Mouse (Mus musculus): ENCODE results near the gene Olfr1390. TPM values are rescaled to one million over a fixed set of nuclear protein-coding genes. Genes with fewer than 3 reads are reported as not detected.

The Olfr1390 gene
- polyA plus RNA-seq (2014; fragmentation: Illumina TruSeq; extraction: RNeasy Lipid Tissue Mini Kit (QIAGEN cat#74804); ENCODE audit: low replicate concordance), result not detected

GRCm38 (mm10) chr11:49334888-49335287 lies at the start of gene Olfr1390:
Olfr1390 (plus strand) TSS chr11:49335188.

GRCm38 (mm10) chr11:49304441-49304840 lies 30.5 kb upstream of the Olfr1390 start, which contains the start of gene Olfr10:
Olfr10 (plus strand) TSS chr11:49304741.

GRCm38 (mm10) chr11:49322442-49322841 lies 12.5 kb upstream of the Olfr1390 start, which contains the start of gene Olfr1391:
Olfr1391 (plus strand) TSS chr11:49322742.

Other genes starting within 250 kb of the Olfr1390 start
- not detected for gene Olfr1396, start 220.3 kb upstream of the Olfr1390 start, polyA plus RNA-seq (2014; fragmentation: Illumina TruSeq; extraction: RNeasy Lipid Tissue Mini Kit (QIAGEN cat#74804); ENCODE audit: low replicate concordance)
- gene Olfr1395, start 192.9 kb upstream of the Olfr1390 start, polyA plus RNA-seq (2014; fragmentation: Illumina TruSeq; extraction: RNeasy Lipid Tissue Mini Kit (QIAGEN cat#74804); ENCODE audit: low replicate concordance), result not detected
- not detected for gene Olfr1394, start 180.8 kb upstream of the Olfr1390 start, polyA plus RNA-seq (2014; fragmentation: Illumina TruSeq; extraction: RNeasy Lipid Tissue Mini Kit (QIAGEN cat#74804); ENCODE audit: low replicate concordance)
- 0.93 TPM for gene Btnl9, start 148.0 kb upstream of the Olfr1390 start, polyA plus RNA-seq (2014; fragmentation: Illumina TruSeq; extraction: RNeasy Lipid Tissue Mini Kit (QIAGEN cat#74804); ENCODE audit: low replicate concordance)
- gene Zfp62, start 131.9 kb upstream of the Olfr1390 start, polyA plus RNA-seq (2014; fragmentation: Illumina TruSeq; extraction: RNeasy Lipid Tissue Mini Kit (QIAGEN cat#74804); ENCODE audit: low replicate concordance), result 81.1 TPM
- gene Mgat1, start 91.0 kb upstream of the Olfr1390 start, polyA plus RNA-seq (2014; fragmentation: Illumina TruSeq; extraction: RNeasy Lipid Tissue Mini Kit (QIAGEN cat#74804); ENCODE audit: low replicate concordance), result 21.1 TPM
- 0.41 TPM for gene Olfr1393, start 56.9 kb upstream of the Olfr1390 start, polyA plus RNA-seq (2014; fragmentation: Illumina TruSeq; extraction: RNeasy Lipid Tissue Mini Kit (QIAGEN cat#74804); ENCODE audit: low replicate concordance)
- gene Olfr1392, start 49.9 kb upstream of the Olfr1390 start, polyA plus RNA-seq (2014; fragmentation: Illumina TruSeq; extraction: RNeasy Lipid Tissue Mini Kit (QIAGEN cat#74804); ENCODE audit: low replicate concordance), result 0.48 TPM
- gene Olfr10, start 30.4 kb upstream of the Olfr1390 start, polyA plus RNA-seq (2014; fragmentation: Illumina TruSeq; extraction: RNeasy Lipid Tissue Mini Kit (QIAGEN cat#74804); ENCODE audit: low replicate concordance), result not detected
- gene Olfr1391, start 12.4 kb upstream of the Olfr1390 start, polyA plus RNA-seq (2014; fragmentation: Illumina TruSeq; extraction: RNeasy Lipid Tissue Mini Kit (QIAGEN cat#74804); ENCODE audit: low replicate concordance), result not detected
- not detected for gene Olfr1389, start 87.9 kb downstream of the Olfr1390 start, polyA plus RNA-seq (2014; fragmentation: Illumina TruSeq; extraction: RNeasy Lipid Tissue Mini Kit (QIAGEN cat#74804); ENCODE audit: low replicate concordance)
- not detected for gene Olfr1388, start 101.4 kb downstream of the Olfr1390 start, polyA plus RNA-seq (2014; fragmentation: Illumina TruSeq; extraction: RNeasy Lipid Tissue Mini Kit (QIAGEN cat#74804); ENCODE audit: low replicate concordance)
- not detected for gene Olfr1387, start 120.2 kb downstream of the Olfr1390 start, polyA plus RNA-seq (2014; fragmentation: Illumina TruSeq; extraction: RNeasy Lipid Tissue Mini Kit (QIAGEN cat#74804); ENCODE audit: low replicate concordance)
- gene Olfr1386, start 129.9 kb downstream of the Olfr1390 start, polyA plus RNA-seq (2014; fragmentation: Illumina TruSeq; extraction: RNeasy Lipid Tissue Mini Kit (QIAGEN cat#74804); ENCODE audit: low replicate concordance), result not detected
- gene Olfr1385, start 153.9 kb downstream of the Olfr1390 start, polyA plus RNA-seq (2014; fragmentation: Illumina TruSeq; extraction: RNeasy Lipid Tissue Mini Kit (QIAGEN cat#74804); ENCODE audit: low replicate concordance), result not detected
- gene Olfr1384, start 171.5 kb downstream of the Olfr1390 start, polyA plus RNA-seq (2014; fragmentation: Illumina TruSeq; extraction: RNeasy Lipid Tissue Mini Kit (QIAGEN cat#74804); ENCODE audit: low replicate concordance), result not detected
- gene Olfr1383, start 184.5 kb downstream of the Olfr1390 start, polyA plus RNA-seq (2014; fragmentation: Illumina TruSeq; extraction: RNeasy Lipid Tissue Mini Kit (QIAGEN cat#74804); ENCODE audit: low replicate concordance), result not detected
- not detected for gene Olfr1382, start 193.1 kb downstream of the Olfr1390 start, polyA plus RNA-seq (2014; fragmentation: Illumina TruSeq; extraction: RNeasy Lipid Tissue Mini Kit (QIAGEN cat#74804); ENCODE audit: low replicate concordance)
- not detected for gene Olfr1381, start 208.3 kb downstream of the Olfr1390 start, polyA plus RNA-seq (2014; fragmentation: Illumina TruSeq; extraction: RNeasy Lipid Tissue Mini Kit (QIAGEN cat#74804); ENCODE audit: low replicate concordance)
- gene Olfr1380, start 221.7 kb downstream of the Olfr1390 start, polyA plus RNA-seq (2014; fragmentation: Illumina TruSeq; extraction: RNeasy Lipid Tissue Mini Kit (QIAGEN cat#74804); ENCODE audit: low replicate concordance), result not detected